Mouse (Mus musculus): Measurements from ENCODE around the gene Lyrm1.

DNA sequence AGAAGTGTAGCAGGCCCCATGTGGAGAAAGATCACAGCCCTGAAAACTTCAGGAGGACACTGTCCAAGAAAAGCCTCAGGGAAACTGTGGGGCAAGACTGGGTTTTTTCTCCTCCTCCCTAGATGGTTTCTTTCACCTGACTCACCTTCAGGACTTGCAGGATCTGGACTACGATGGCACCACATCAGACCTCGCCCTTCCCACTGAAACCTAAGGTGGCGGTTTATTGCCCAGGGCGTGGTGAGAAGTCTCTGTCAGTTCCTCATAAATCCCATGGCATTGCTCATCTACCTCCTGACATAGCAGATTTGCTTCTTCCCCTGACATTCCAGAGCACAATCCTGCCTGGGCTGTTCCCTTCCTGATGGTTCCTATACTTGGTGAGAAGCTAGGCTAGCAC, 63.8 kb downstream of the Lyrm1 start:
- TF ChIP-seq CTCF (IDR thresholded peaks at IDR 0.05; ENCODE audit: low read depth) (no peak), EP300 (optimal IDR thresholded peaks at IDR 0.05) (no peak)
